Mouse (Mus musculus) inflammation-experienced regulatory T-cells, adult 6 months (primary cell): Measurements from ENCODE around the gene Foxo4. TPM values are rescaled to one million over a fixed set of nuclear protein-coding genes. Genes with fewer than 3 reads are reported as not detected.

Experiments used
- ATAC-seq: one replicate; pipeline ENCODE4 v1.8.0; 2017
- polyA plus RNA-seq, 3 experiments: library from polyadenylated mRNA; unstranded; fragments of 100-300 nt; shearing (Covaris generic); gene quantifications; one replicate each; pipeline ENCODE4 v1.2.1; 2017

Gene Foxo4
- 1 to 10 TPM; 3.6 to 4.7 (median 4.7) TPM for polyA plus RNA-seq

GRCm38 (mm10) chrX:101253952-101254729 lies at the start of gene Foxo4:
Gene Foxo4 (plus strand): TSS chrX:101254528.
- peak; percentile 83 for ATAC-seq

- ATAC-seq = peak; percentile 93
Measured at GRCm38 (mm10) chrX:101221834-101222795, 32.2 kb upstream of the Foxo4 start, which contains the start of gene Snx12. Gene Snx12 (minus strand): TSS chrX:101222563.

- ATAC-seq = no peak
Measured at GRCm38 (mm10) chrX:101222796-101223162, 31.5 kb upstream of the Foxo4 start.

GRCm38 (mm10) chrX:101245011-101245410 lies 9.3 kb upstream of the Foxo4 start:
- no peak for ATAC-seq

- ATAC-seq = peak; percentile 16
Measured at GRCm38 (mm10) chrX:101254740-101255139, 412 bp downstream of the Foxo4 start.

GRCm38 (mm10) chrX:101256603-101257002 lies 2.3 kb downstream of the Foxo4 start:
- no peak for ATAC-seq

- ATAC-seq = peak; percentile 36
Measured at GRCm38 (mm10) chrX:101260441-101261325, 6.4 kb downstream of the Foxo4 start.

GRCm38 (mm10) chrX:101263892-101264291 lies 9.6 kb downstream of the Foxo4 start, which contains the start of gene Gm614:
Gene Gm614 (minus strand): TSS chrX:101263992.
- no peak for ATAC-seq

GRCm38 (mm10) chrX:101266631-101267030 lies 12.3 kb downstream of the Foxo4 start:
- no peak for ATAC-seq

- ATAC-seq = peak; percentile 92
Measured at GRCm38 (mm10) chrX:101268025-101268754, 13.9 kb downstream of the Foxo4 start, which contains the start of gene Il2rg. Gene Il2rg (minus strand): TSS chrX:101268255.

- ATAC-seq = no peak
Measured at GRCm38 (mm10) chrX:101268755-101269124, 14.4 kb downstream of the Foxo4 start, which contains the start of gene Gm20489. Gene Gm20489 (minus strand): TSS chrX:101269023.

GRCm38 (mm10) chrX:101273410-101273809 lies 19.1 kb downstream of the Foxo4 start:
- ATAC-seq = peak; percentile 26

- ATAC-seq = peak; percentile 95
Measured at GRCm38 (mm10) chrX:101273875-101274738, 19.8 kb downstream of the Foxo4 start, which contains the start of gene Med12. Gene Med12 (plus strand): TSS chrX:101274030.

GRCm38 (mm10) chrX:101282813-101283212 lies 28.5 kb downstream of the Foxo4 start:
- no peak for ATAC-seq

GRCm38 (mm10) chrX:101285534-101285933 lies 31.2 kb downstream of the Foxo4 start:
- peak; percentile 69 for ATAC-seq

- no peak for ATAC-seq
Measured at GRCm38 (mm10) chrX:101285953-101286670, 31.8 kb downstream of the Foxo4 start.

- ATAC-seq = no peak
Measured at GRCm38 (mm10) chrX:101287543-101287942, 33.2 kb downstream of the Foxo4 start.

- no peak for ATAC-seq
Measured at GRCm38 (mm10) chrX:101288432-101288831, 34.1 kb downstream of the Foxo4 start.

GRCm38 (mm10) chrX:101289037-101289436 lies 34.7 kb downstream of the Foxo4 start:
- ATAC-seq = no peak
